Comparison of ENCODE assay signal across 12 mouse cellular contexts in genomic region chr13:84061820-84062480, GRCm38 (mm10).
A peak's percentile ranks its signal among the peaks of the same experiment; 100 is the strongest.
DNase-seq lines count a peak whose midpoint lies in the region; ATAC-seq and TF ChIP-seq lines count a peak whose summit lies in the region.
"Had no signal": no experiment of that assay in that cellular context is flagged by ENCODE, and none has a peak within 500 bp of the region (broad histone marks: within the 10 kb centered on the region; RNA-seq: fewer than 3 reads in every experiment).

No protein-coding gene starts in this region.

- TF ChIP-seq CTCF in brain, embryonic 14.5 days (IDR thresholded peaks at IDR 0.05; ENCODE audit: borderline replicate concordance, extremely low read depth, insufficient read depth, insufficient read length) = no peak

- no peak for ATAC-seq in forebrain, embryonic 14.5 days
- ATAC-seq in megakaryocyte progenitor cell, adult 5-6 weeks (replicated peaks; ENCODE audit: poor library complexity) = peak; percentile 34; the same call in 1 of the 2 replicates
- no peak for ATAC-seq in monocyte, adult 5-6 weeks (replicated peaks; ENCODE audit: insufficient number of reproducible peaks, low FRiP score, low TSS enrichment, poor library complexity, severe bottlenecking)

- DNase-seq in Muller cell, postnatal 12 days (ENCODE audit: inconsistent ontology term) = peak; percentile 58
- peak; percentile 90 for DNase-seq in brain, embryonic 14.5 days (ENCODE audit: low read depth)
- peak; percentile 84 for DNase-seq in forebrain, embryonic 14.5 days (ENCODE audit: low spot score)
- DNase-seq in urinary bladder, postnatal 36 days (ENCODE audit: low spot score in 2 of 2) = no peak
- no peak for DNase-seq in spleen, adult 18-20 months
- DNase-seq in lung, postnatal 10 days = no peak
- DNase-seq: gastrocnemius, postnatal 10 days; thymus, postnatal 25 days had no signal

- H3K4me2 ChIP-seq in forebrain, embryonic 14.5 days (ENCODE audit: low read length) = peak overlapping the region; percentile 57
- H3K4me2 ChIP-seq: embryonic facial prominence, embryonic 15.5 days; liver, embryonic 11.5 days had no signal

- peak overlapping the region; percentile 24 for H3K4me3 ChIP-seq in forebrain, embryonic 14.5 days (ENCODE audit: low read depth, low read length)
- H3K4me3 ChIP-seq: embryonic facial prominence, embryonic 15.5 days had no signal

- 1% methylated on average over 7 of the region's 7 CpGs for WGBS in forebrain, embryonic 14.5 days

- peaks cover 51% of the 10 kb centered on the region for H3K4me1 ChIP-seq in forebrain, embryonic 14.5 days (ENCODE audit: control insufficient read depth, insufficient read depth, low read length)
- H3K4me1 ChIP-seq: embryonic facial prominence, embryonic 15.5 days had no signal

- peak overlapping the region; percentile 77 for H3K9ac ChIP-seq in forebrain, embryonic 14.5 days (ENCODE audit: low read length)
- H3K9ac ChIP-seq: embryonic facial prominence, embryonic 15.5 days had no signal

- peak overlapping the region; percentile 99 for H3K27ac ChIP-seq in forebrain, embryonic 14.5 days (ENCODE audit: low read depth, low read length)
- H3K27ac ChIP-seq: embryonic facial prominence, embryonic 15.5 days had no signal

- no peaks in the 10 kb centered on the region for H3K9me3 ChIP-seq in forebrain, embryonic 14.5 days (replicated peaks; ENCODE audit: control insufficient read depth, low read length)
- H3K9me3 ChIP-seq: embryonic facial prominence, embryonic 15.5 days had no signal

- no peak for TF ChIP-seq POLR2A in brain, embryonic 14.5 days (IDR thresholded peaks at IDR 0.05; ENCODE audit: borderline replicate concordance, extremely low read depth, insufficient read depth, insufficient read length, poor library complexity, severe bottlenecking)

- H3K27me3 ChIP-seq in forebrain, embryonic 14.5 days (replicated peaks; ENCODE audit: control insufficient read depth, insufficient read depth, low read length) = no peaks in the 10 kb centered on the region
- H3K27me3 ChIP-seq: embryonic facial prominence, embryonic 15.5 days had no signal

- no peaks in the 10 kb centered on the region for H3K36me3 ChIP-seq in forebrain, embryonic 14.5 days (ENCODE audit: control insufficient read depth, insufficient read depth, low read length)
- H3K36me3 ChIP-seq: embryonic facial prominence, embryonic 15.5 days had no signal

Comparison
In these comparisons a context has a peak if more than half of its experiments do, and no peak if none do; other contexts are left out.
1. DNase-seq: peak in Muller cell, postnatal 12 days (single experiment), brain, embryonic 14.5 days (single experiment) and forebrain, embryonic 14.5 days (single experiment); none in urinary bladder, postnatal 36 days (0 of 2), spleen, adult 18-20 months (0 of 2) and lung, postnatal 10 days (single experiment).